Mouse (Mus musculus): Measurements from ENCODE around the gene Slc6a4. TPM values are rescaled to one million over a fixed set of nuclear protein-coding genes. Genes with fewer than 3 reads are reported as not detected.
"Not testable (repeated sequence)": the region's sequence is repeated elsewhere in the genome, so short reads cannot be mapped to it uniquely, and the experiment has no call there.

Slc6a4 gene
- total RNA-seq, 1 experiment from 2014 or later, result 38.4 TPM

- no peak for DNase-seq
Observed at GRCm38 (mm10) chr11:77018046-77018445, 19.6 kb downstream of the Slc6a4 start.

GRCm38 (mm10) chr11:77019539-77019938, 21.1 kb downstream of the Slc6a4 start:
- no peak for DNase-seq

- no peak for DNase-seq
Observed at GRCm38 (mm10) chr11:77021749-77022396, 23.5 kb downstream of the Slc6a4 start.

- no peak for DNase-seq
Observed at GRCm38 (mm10) chr11:77026559-77026958, 28.2 kb downstream of the Slc6a4 start.

GRCm38 (mm10) chr11:77028157-77028556, 29.8 kb downstream of the Slc6a4 start:
- DNase-seq, result no peak

GRCm38 (mm10) chr11:77031151-77031934, 32.9 kb downstream of the Slc6a4 start:
- DNase-seq, result no peak

GRCm38 (mm10) chr11:77041891-77042290, 43.5 kb downstream of the Slc6a4 start:
- DNase-seq, result no peak

- DNase-seq, result no peak
Observed at GRCm38 (mm10) chr11:77042816-77043215, 44.4 kb downstream of the Slc6a4 start.

- no peak for DNase-seq
Observed at GRCm38 (mm10) chr11:77061951-77062350, 63.5 kb downstream of the Slc6a4 start.

- no peak for DNase-seq
Observed at GRCm38 (mm10) chr11:77063406-77063805, 65.0 kb downstream of the Slc6a4 start.

GRCm38 (mm10) chr11:77068825-77069224, 70.4 kb downstream of the Slc6a4 start:
- no peak for DNase-seq

GRCm38 (mm10) chr11:77070721-77071120, 72.3 kb downstream of the Slc6a4 start:
- DNase-seq, result peak; percentile 53

GRCm38 (mm10) chr11:77077331-77077730, 78.9 kb downstream of the Slc6a4 start:
- DNase-seq, result not testable (repeated sequence)

GRCm38 (mm10) chr11:77077792-77078191, 79.4 kb downstream of the Slc6a4 start:
- peak; percentile 59 for DNase-seq

- peak; percentile 95 for DNase-seq
Observed at GRCm38 (mm10) chr11:77078273-77079134, 80.1 kb downstream of the Slc6a4 start, which contains the start of gene Nsrp1. Gene Nsrp1, minus strand, starts transcription at chr11:77078435.

GRCm38 (mm10) chr11:77079361-77079760, 81.0 kb downstream of the Slc6a4 start:
- DNase-seq, result no peak

Small RNAs within 50 kb of the gene (microRNA-seq; reads per million reads assigned to microRNA genes)
- 1,387 to 3,840 reads per million in 2 experiments for gene Mir423

Other genes with a start within 250 kb of the Slc6a4 start
- gene Gosr1, start 235.0 kb upstream of the Slc6a4 start, total RNA-seq (2021), result 64.2 and 67.3 TPM in 2 replicates
- gene Cpd, start 151.6 kb upstream of the Slc6a4 start, total RNA-seq (2021), result 43.5 and 45.8 TPM in 2 replicates
- 0.78 and 1.3 TPM in 2 replicates for gene Tmigd1, start 96.4 kb upstream of the Slc6a4 start, total RNA-seq (2021)
- 54.2 and 56.1 TPM in 2 replicates for gene Blmh, start 73.8 kb upstream of the Slc6a4 start, total RNA-seq (2021)
- 25.3 and 28.2 TPM in 2 replicates for gene Nsrp1, start 79.8 kb downstream of the Slc6a4 start, total RNA-seq (2021)
- 0.23 and 0.30 TPM in 2 replicates for gene Efcab5, start 190.4 kb downstream of the Slc6a4 start, total RNA-seq (2021)
- 33.5 and 51.4 TPM in 2 replicates for gene Ssh2, start 217.7 kb downstream of the Slc6a4 start, total RNA-seq (2021)

Data from adrenal gland, postnatal 14 days (tissue).